Mouse (Mus musculus) cortical plate, adult 2 months (tissue): Measurements from ENCODE around the gene Olfr372.

Experiments used
- CTCF ChIP-seq: fragments of 200-500 bp; IDR thresholded peaks from 2 replicates; pipeline ENCODE4 v1.5.1; 2011; ENCODE audit warnings: mild to moderate bottlenecking, control low read depth, low read length; ENCODE audit not compliant: insufficient read depth; ENCODE audit errors: extremely low read depth
- POLR2A ChIP-seq: fragments of 200-500 bp; IDR thresholded peaks from 2 replicates; pipeline ENCODE4 v1.6.1; 2011; ENCODE audit warnings: mild to moderate bottlenecking, low read length, control low read depth; ENCODE audit not compliant: insufficient read depth; ENCODE audit errors: extremely low read depth

DNA sequence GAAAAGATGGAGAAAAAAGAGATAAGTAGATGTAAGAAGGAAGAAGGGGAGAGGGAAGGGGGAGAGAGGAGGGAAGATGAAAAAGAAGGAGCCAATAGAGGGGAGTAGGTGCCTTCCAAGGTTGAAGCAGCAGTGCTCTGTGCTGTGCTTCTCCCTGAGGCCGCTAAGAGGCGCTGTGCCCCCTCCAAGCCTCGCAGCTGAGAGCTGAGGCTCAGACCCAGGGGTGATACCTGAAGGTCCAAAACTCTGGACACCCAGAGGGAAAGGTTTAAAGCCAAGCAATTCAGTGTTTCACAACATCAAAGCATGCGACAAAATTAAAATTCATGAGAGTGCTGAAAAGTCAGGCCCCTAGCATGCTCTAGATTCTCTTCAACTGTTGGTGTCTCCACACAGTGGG is 64.1 kb downstream of the Olfr372 start:
- TF ChIP-seq POLR2A = no peak
- no peak for TF ChIP-seq CTCF
